Mouse (Mus musculus) CH12.LX (cell line): ENCODE data around the gene Lrp10. TPM values are rescaled to one million over a fixed set of nuclear protein-coding genes. Genes with fewer than 3 reads are reported as not detected.

Experiments
- DNase-seq: peaks from one replicate; pipeline ENCODE4 v3.0.0-alpha.2; 2013; ENCODE audit errors: extremely low read depth
- H3K27ac ChIP-seq: 2 replicates; pipeline ENCODE4 v1.5.1; 2012; ENCODE audit warnings: low read depth, mild to moderate bottlenecking, control low read depth, moderate library complexity; ENCODE audit not compliant: insufficient read depth
- H3K27me3 ChIP-seq: replicated peaks from 2 replicates; pipeline ENCODE3; 2012; ENCODE audit warnings: inconsistent platforms
- H3K36me3 ChIP-seq, 2 experiments: replicated peaks in 1 of 2; 2 replicates each; pipeline versions ENCODE3 to v1.6.1; 2012; ENCODE audit warnings: inconsistent platforms in 1 of 2, low read length in 1 of 2, mild to moderate bottlenecking in 1 of 2, mixed read lengths in 1 of 2, moderate library complexity in 1 of 2; ENCODE audit not compliant: control insufficient read depth in 1 of 2, insufficient read depth in 1 of 2
- H3K4me1 ChIP-seq, 2 experiments: 2 replicates each; pipeline ENCODE4 v1.6.1; 2012; ENCODE audit warnings: inconsistent platforms in 1 of 2, moderate library complexity in 1 of 2; ENCODE audit not compliant: insufficient read depth in 2 of 2, control insufficient read depth in 1 of 2
- H3K4me2 ChIP-seq: 2 replicates; pipeline ENCODE4 v1.6.1; 2012; ENCODE audit warnings: low read depth, mild to moderate bottlenecking, control low read depth; ENCODE audit not compliant: poor library complexity, insufficient read depth, severe bottlenecking
- H3K4me3 ChIP-seq, 3 experiments: fragments of 150-350 bp in 1 of 3; sonication (generic) in 1 of 3; replicated peaks in 1 of 3; 2 replicates each; pipeline versions ENCODE3 to v1.5.1; 2011 to 2012; ENCODE audit warnings: low read depth in 2 of 3, low read length in 2 of 3, mild to moderate bottlenecking in 2 of 3, moderate library complexity in 2 of 3, control low read depth in 1 of 3, improper control_type of control experiment in 1 of 3, inconsistent platforms in 1 of 3, mixed read lengths in 1 of 3; ENCODE audit not compliant: poor library complexity in 1 of 3
- H3K79me2 ChIP-seq: replicated peaks from 2 replicates; pipeline ENCODE4 v1.6.1; 2012; ENCODE audit warnings: mild to moderate bottlenecking, moderate library complexity; ENCODE audit not compliant: control insufficient read depth, poor library complexity, insufficient read depth, severe bottlenecking; ENCODE audit errors: extremely low read depth
- H3K9ac ChIP-seq: 2 replicates; pipeline ENCODE4 v1.6.1; 2012; ENCODE audit warnings: low read depth, mild to moderate bottlenecking, control low read depth, moderate library complexity; ENCODE audit not compliant: insufficient read depth
- H3K9me3 ChIP-seq: replicated peaks from 2 replicates; pipeline ENCODE3; 2012; ENCODE audit warnings: low read length, inconsistent platforms, mixed read lengths
- BHLHE40 ChIP-seq: IDR thresholded peaks from 2 replicates; pipeline ENCODE4 v1.6.1; 2011; ENCODE audit warnings: mild to moderate bottlenecking, low read depth, low read length, improper control_type of control experiment
- IRF4 ChIP-seq: IDR thresholded peaks from 2 replicates; pipeline ENCODE4 v1.6.1; 2014; ENCODE audit warnings: low read depth, mild to moderate bottlenecking, inconsistent platforms, low read length, improper control_type of control experiment
- JUN ChIP-seq: IDR thresholded peaks from 2 replicates; pipeline ENCODE4 v1.6.1; 2011; ENCODE audit warnings: low read depth, mild to moderate bottlenecking, low read length, improper control_type of control experiment, moderate library complexity; ENCODE audit not compliant: insufficient read depth
- JUND ChIP-seq: conservative IDR thresholded peaks from 2 replicates; pipeline ENCODE4 v1.6.1; 2011; ENCODE audit warnings: low read depth, low read length, improper control_type of control experiment
- KAT2A ChIP-seq: IDR thresholded peaks from 2 replicates; pipeline ENCODE4 v1.6.1; 2012; ENCODE audit warnings: low read length, improper control_type of control experiment, inconsistent platforms; ENCODE audit not compliant: insufficient replicate concordance
- MAFK ChIP-seq: IDR thresholded peaks from 2 replicates; pipeline ENCODE4 v1.6.1; 2011; ENCODE audit warnings: low read length, improper control_type of control experiment; ENCODE audit not compliant: insufficient replicate concordance
- MAX ChIP-seq: IDR thresholded peaks from 2 replicates; pipeline ENCODE4 v1.6.1; 2011; ENCODE audit warnings: low read length, improper control_type of control experiment
- MYC ChIP-seq: IDR thresholded peaks from 2 replicates; pipeline ENCODE4 v1.6.1; 2011; ENCODE audit warnings: low read depth, mild to moderate bottlenecking, improper control_type of control experiment, low read length
- NRF1 ChIP-seq: IDR thresholded peaks from 2 replicates; pipeline ENCODE4 v1.6.1; 2014; ENCODE audit warnings: low read depth, mild to moderate bottlenecking, inconsistent platforms, low read length, improper control_type of control experiment, moderate library complexity
- RCOR1 ChIP-seq: conservative IDR thresholded peaks from 2 replicates; pipeline ENCODE4 v1.6.1; 2012; ENCODE audit warnings: low read depth, mild to moderate bottlenecking, inconsistent platforms, low read length, improper control_type of control experiment
- SIN3A ChIP-seq: IDR thresholded peaks from 2 replicates; pipeline ENCODE4 v1.6.1; 2012; ENCODE audit warnings: low read length, improper control_type of control experiment, inconsistent platforms
- SMC3 ChIP-seq: IDR thresholded peaks from 2 replicates; pipeline ENCODE4 v1.6.1; 2011; ENCODE audit warnings: low read depth, low read length, improper control_type of control experiment
- UBTF ChIP-seq: IDR thresholded peaks from 2 replicates; pipeline ENCODE4 v1.6.1; 2012; ENCODE audit warnings: low read depth, mild to moderate bottlenecking, inconsistent platforms, low read length, improper control_type of control experiment, moderate library complexity
- USF1 ChIP-seq: IDR thresholded peaks from 2 replicates; pipeline ENCODE4 v1.6.1; 2014; ENCODE audit warnings: low read depth, mild to moderate bottlenecking, inconsistent platforms, low read length, improper control_type of control experiment
- USF2 ChIP-seq: conservative IDR thresholded peaks from 2 replicates; pipeline ENCODE4 v1.6.1; 2011; ENCODE audit warnings: low read depth, low read length, improper control_type of control experiment
- ZC3H11A ChIP-seq: IDR thresholded peaks from 2 replicates; pipeline ENCODE4 v1.6.1; 2012; ENCODE audit warnings: low read depth, mild to moderate bottlenecking, inconsistent platforms, low read length, improper control_type of control experiment
- ZKSCAN1 ChIP-seq: IDR thresholded peaks from 2 replicates; pipeline ENCODE4 v1.6.1; 2012; ENCODE audit warnings: low read depth, inconsistent platforms, low read length, improper control_type of control experiment, borderline replicate concordance
- ZMIZ1 ChIP-seq: IDR thresholded peaks from 2 replicates; pipeline ENCODE4 v1.6.1; 2012; ENCODE audit warnings: low read depth, mild to moderate bottlenecking, inconsistent platforms, low read length, improper control_type of control experiment
- dilution Hi-C: fragments of 300-500 bp; cut with MboI; formaldehyde crosslinking; loops from 2 replicates; pipeline ENCODE4 v1.14.3; 2020; ENCODE audit warnings: low sequenced_read_pairs; ENCODE audit not compliant: extremely low pct_unique_long_range_greater_than_20kb, extremely low pct_ligation_motif_present
- in situ Hi-C: fragments of 300-500 bp; cut with MboI; formaldehyde crosslinking; loops from 3 replicates; pipeline ENCODE4 v1.14.3; 2019; ENCODE audit warnings: low sequenced_read_pairs, low pct_ligation_motif_present, low pct_unique_long_range_greater_than_20kb, mixed read lengths
- polyA plus RNA-seq: library from polyadenylated mRNA; unstranded; fragments of >175 nt; gene quantifications from 2 replicates; pipeline ENCODE4 v1.2.1, GENCODE M21; 2012; ENCODE audit warnings: low read depth; ENCODE audit not compliant: insufficient read length
- total RNA-seq, 2 experiments: library from RNA; depleted of rRNA; stranded (reverse); fragments of 300-350 nt in 1 of 2; fragments of >200 nt in 1 of 2; gene quantifications; 2 replicates each; pipeline ENCODE4 v1.2.3; 2012 to 2014

Gene Lrp10
- total and polyA plus RNA-seq, 3 experiments = 28.7 to 79.8 (median 60.0) TPM

DNA sequence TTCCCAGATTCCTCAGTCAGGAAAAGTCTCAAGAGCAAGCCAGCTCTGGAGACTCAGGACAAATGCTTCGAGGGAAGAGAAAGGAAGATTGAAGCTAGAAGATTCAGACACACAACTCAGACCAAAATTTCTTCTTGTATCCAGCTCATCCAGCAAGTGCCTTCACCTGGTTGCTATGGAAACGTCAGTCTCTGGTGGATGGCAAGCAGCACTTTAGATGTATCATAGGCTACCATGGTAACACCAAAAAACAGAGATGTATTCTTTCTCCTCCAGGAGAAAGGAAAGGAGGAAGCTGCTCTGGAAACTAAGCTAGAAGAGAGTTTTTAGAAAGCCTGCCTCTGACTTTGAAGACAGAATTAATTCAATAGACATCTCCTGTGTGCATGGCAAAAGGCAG, 23.8 kb downstream of the Lrp10 start:
- H3K4me1 ChIP-seq = peaks cover 0 to 15% of the 10 kb centered on the region in 2 experiments; a peak in 3 of 4 replicates
- H3K36me3 ChIP-seq = no peaks in the 10 kb centered on the region
- DNase-seq = no peak
- no peaks in the 10 kb centered on the region for H3K79me2 ChIP-seq
- in situ Hi-C loops (no loop called here), dilution Hi-C loops (no loop called here)
- H3K27ac ChIP-seq = no peak overlapping the region
- no peak for TF ChIP-seq SIN3A
- TF ChIP-seq USF1 = no peak
- TF ChIP-seq MAFK = no peak
- no peak for TF ChIP-seq IRF4
- TF ChIP-seq ZKSCAN1 = no peak
- TF ChIP-seq ZMIZ1 = no peak
- TF ChIP-seq MYC = no peak
- TF ChIP-seq, all 38 proteins: peak for 0
- Histone ChIP-seq H3K4me2 (no peak overlapping the region), H3K9ac (no peak overlapping the region), H3K27me3 (no peaks in the 10 kb centered on the region), H3K9me3 (no peaks in the 10 kb centered on the region), H3K4me3 (no peak overlapping the region)

- in situ Hi-C loops = no loop called here
- Histone ChIP-seq H3K27me3 (no peaks in the 10 kb centered on the region), H3K9ac (no peak overlapping the region), H3K4me3 (no peak overlapping the region), H3K4me1 (peaks cover 0 to 21% of the 10 kb centered on the region in 2 experiments; a peak in 3 of 4 replicates), H3K36me3 (no peaks in the 10 kb centered on the region), H3K4me2 (no peak overlapping the region), H3K79me2 (no peaks in the 10 kb centered on the region), H3K9me3 (no peaks in the 10 kb centered on the region), H3K27ac (no peak overlapping the region)
- DNase-seq = no peak
- TF ChIP-seq ZMIZ1 (no peak), MAFK (no peak), NRF1 (no peak), ZC3H11A (no peak), UBTF (no peak), JUN (no peak), RCOR1 (no peak), KAT2A (no peak), MAX (no peak), JUND (no peak), SMC3 (no peak), USF2 (no peak), BHLHE40 (no peak)
- dilution Hi-C loops = no loop called here
Measured at GRCm38 (mm10) chr14:54488350-54488749, 24.4 kb downstream of the Lrp10 start.
